Mouse (Mus musculus): Measurements from ENCODE around the gene Zfp704.

- no peak for TF ChIP-seq POLR2A (IDR thresholded peaks at IDR 0.05; ENCODE audit: control insufficient read depth in 1 of 2, insufficient read depth in 1 of 2, low read depth in 1 of 2, low read length in 2 of 2, poor library complexity in 1 of 2)
- TF ChIP-seq MAFK (IDR thresholded peaks at IDR 0.05; ENCODE audit: borderline replicate concordance, low read depth, low read length), result no peak
- no peak for TF ChIP-seq E2F4 (IDR thresholded peaks at IDR 0.05; ENCODE audit: borderline replicate concordance, low read depth, low read length)
- no peak for TF ChIP-seq USF2 (IDR thresholded peaks at IDR 0.05; ENCODE audit: borderline replicate concordance in 1 of 2, insufficient read depth in 1 of 2, low read depth in 1 of 2, low read length in 2 of 2)
- no peak for TF ChIP-seq HCFC1 (IDR thresholded peaks at IDR 0.05; ENCODE audit: low read depth, low read length)
- no peak for TF ChIP-seq CTCF (IDR thresholded peaks at IDR 0.05 in 2 of 3, conservative IDR thresholded peaks at IDR 0.05 in 1 of 3; ENCODE audit: control insufficient read depth in 1 of 3, insufficient read depth in 1 of 3, low read depth in 2 of 3, low read length in 3 of 3, poor library complexity in 1 of 3, severe bottlenecking in 1 of 3)
Observed at GRCm38 (mm10) chr3:9401685-9402084, 208.2 kb downstream of the Zfp704 start.

All from MEL (cell line).